Mouse (Mus musculus): ENCODE data around the gene Rpl18a.
A peak's percentile ranks its signal among the peaks of the same experiment; 100 is the strongest.
"Not testable (repeated sequence)": the region's sequence is repeated elsewhere in the genome, so short reads cannot be mapped to it uniquely, and the experiment has no call there.

The Rpl18a gene

GRCm38 (mm10) chr8:70903112-70903511, 5.9 kb upstream of the Rpl18a start:
- no peak for DNase-seq (ENCODE audit: low spot score in 2 of 2)

GRCm38 (mm10) chr8:70902211-70902610, 5.0 kb upstream of the Rpl18a start:
- no peak for DNase-seq (ENCODE audit: low spot score in 2 of 2)

DNA sequence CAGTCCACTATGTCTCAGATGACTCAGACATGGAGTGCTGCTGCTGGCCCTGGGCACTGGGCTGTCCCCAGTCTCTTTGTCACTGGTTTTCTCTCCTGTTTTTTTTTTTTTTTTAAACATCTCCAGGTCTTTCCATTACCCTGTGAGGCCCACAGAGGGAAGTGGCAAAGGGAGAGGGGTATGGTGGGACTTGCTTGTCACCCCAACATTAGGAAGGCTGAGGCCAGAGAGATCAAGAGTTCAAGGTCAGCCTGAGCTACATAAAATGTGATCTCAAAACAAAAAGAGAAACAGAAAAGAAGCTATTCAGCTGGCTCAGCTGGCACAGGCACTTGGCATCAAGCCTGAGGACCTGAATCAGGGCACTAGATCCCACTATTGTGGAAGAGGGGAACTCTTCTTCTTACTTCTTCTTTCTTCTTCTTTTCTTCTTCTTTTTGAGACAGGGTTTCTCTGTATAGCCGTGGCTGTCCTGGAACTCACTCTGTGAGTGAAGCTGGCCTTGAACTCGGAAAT, 3.7 kb upstream of the Rpl18a start:
- no peak for DNase-seq (ENCODE audit: low spot score in 2 of 2)

GRCm38 (mm10) chr8:70899226-70899625, 2.0 kb upstream of the Rpl18a start:
- no peak for DNase-seq (ENCODE audit: low spot score in 2 of 2)

DNA sequence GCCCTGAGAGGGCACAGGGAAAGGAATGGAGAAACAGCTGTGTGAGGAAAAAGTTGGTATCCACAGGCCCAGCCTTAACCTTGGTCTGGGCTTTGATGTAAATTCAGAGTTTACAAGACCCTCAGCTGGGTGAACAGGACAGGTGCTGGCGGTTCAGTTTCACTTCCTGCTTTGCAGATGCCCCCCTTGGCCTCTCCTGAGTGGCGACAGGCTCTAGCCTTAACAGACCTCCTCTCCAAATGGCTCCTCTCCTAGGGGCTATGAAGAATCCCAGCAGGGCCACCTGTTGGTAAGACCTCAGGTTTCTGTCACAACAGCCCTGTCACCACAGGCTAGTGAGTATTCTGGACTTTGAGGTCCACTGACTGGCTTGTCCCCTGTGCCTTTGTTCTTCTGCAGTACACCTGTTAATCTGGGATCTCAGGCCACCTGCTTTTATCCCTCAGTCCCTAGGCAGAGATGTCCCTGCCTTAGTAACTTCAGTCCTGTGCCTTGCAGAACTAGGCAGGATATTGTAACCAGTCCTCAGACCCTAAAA, 1.5 kb upstream of the Rpl18a start:
- peak; percentile 54 for DNase-seq (ENCODE audit: low spot score in 2 of 2)

GRCm38 (mm10) chr8:70897681-70898413, 635 bp upstream of the Rpl18a start:
- DNase-seq (ENCODE audit: low spot score in 2 of 2), result peak; percentile 78 to 86

- DNase-seq (ENCODE audit: low spot score in 2 of 2), result no peak
These were observed 744 bp downstream of the Rpl18a start for GRCm38 (mm10) chr8:70896316-70897020.

DNA sequence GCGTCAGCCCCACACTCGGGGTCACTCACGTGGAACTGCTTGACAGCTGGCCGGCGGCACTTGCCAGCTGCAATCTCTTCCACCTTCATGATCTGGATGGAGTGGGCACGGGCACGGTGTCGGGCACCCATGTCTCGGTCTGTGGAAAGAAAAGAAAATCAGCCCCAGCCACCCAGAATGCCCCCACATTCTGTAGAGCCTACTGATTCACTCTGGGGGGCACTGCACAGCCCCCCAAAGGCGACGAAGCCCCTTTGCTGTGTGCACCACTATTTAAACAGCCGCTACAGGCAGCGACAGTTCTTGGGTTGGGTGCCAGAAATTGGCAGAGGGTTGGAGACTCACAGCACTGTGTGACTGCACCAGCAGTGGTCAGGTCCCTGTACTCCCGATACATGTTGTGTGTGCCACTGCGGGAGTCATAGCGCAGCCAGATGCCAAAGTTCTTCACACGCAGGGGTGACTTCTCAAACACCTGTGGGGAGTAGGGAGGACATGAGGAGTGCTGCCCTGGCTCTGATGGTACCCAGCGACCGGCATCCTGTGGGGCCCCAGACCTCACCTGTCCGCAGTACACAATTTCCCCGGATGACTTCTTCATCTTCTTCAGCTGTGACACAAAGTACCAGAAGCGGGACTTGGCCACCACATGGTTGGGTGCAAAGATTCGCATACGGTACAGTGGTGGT, 1.5 kb downstream of the Rpl18a start:
- DNase-seq (ENCODE audit: low spot score in 2 of 2), result not testable (repeated sequence)

GRCm38 (mm10) chr8:70894771-70895545, 2.3 kb downstream of the Rpl18a start:
- DNase-seq (ENCODE audit: low spot score in 2 of 2), result no peak

DNA sequence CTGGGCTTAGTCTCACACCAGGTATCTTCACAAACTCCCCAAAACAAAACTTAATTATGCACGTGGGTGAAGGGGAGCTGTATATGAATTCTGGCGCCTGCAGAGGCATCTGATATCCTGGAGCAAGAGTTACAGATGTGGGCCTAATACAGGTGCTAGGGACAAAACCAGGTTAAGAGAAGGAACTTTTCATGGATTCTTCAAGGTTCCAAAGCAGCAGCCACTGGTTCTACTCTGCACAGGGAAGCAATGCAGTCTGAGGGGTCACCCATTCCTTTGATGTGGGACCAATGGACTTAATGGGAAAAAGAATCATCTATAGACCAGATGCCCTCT, 2.9 kb downstream of the Rpl18a start:
- no peak for DNase-seq (ENCODE audit: low spot score in 2 of 2)

DNA sequence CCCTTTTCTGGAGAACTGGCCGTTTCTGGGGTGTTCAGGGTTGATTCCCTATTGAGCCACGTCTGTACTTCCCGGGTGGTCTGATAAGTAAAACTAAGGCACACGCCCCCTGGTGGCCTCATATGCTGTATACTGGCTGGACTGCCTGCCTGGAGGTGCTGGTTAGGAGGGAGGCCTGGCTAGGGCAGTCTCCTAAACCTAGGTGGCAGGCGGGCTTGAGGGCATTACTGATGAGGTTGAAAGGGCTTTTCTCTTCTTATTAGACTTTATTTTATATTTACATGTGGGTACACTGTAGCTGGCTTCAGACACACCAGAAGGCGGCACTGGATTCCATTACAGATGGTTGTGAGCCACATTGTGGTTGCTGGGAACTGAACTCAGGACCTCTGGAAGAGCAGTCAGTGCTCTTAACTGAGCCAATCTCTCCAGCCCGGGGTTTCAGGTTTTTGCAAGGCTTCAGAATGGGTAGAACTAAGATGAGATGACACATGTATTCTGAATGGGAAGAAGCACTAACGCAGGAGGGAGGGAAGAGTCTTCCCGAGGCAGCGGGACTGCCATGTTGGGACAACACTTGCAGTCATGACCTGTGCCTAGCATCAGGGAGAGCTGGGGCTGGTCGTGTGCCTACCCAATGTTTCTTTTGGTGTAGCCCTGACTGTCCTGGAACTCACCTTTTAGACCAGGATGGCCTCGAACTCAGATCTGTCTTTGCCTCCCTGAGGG, 3.4 kb downstream of the Rpl18a start:
- DNase-seq (ENCODE audit: low spot score in 2 of 2), result peak; percentile 63 to 75

- no peak for DNase-seq (ENCODE audit: low spot score in 2 of 2)
These were observed 4.1 kb downstream of the Rpl18a start for GRCm38 (mm10) chr8:70892896-70893655.

DNA sequence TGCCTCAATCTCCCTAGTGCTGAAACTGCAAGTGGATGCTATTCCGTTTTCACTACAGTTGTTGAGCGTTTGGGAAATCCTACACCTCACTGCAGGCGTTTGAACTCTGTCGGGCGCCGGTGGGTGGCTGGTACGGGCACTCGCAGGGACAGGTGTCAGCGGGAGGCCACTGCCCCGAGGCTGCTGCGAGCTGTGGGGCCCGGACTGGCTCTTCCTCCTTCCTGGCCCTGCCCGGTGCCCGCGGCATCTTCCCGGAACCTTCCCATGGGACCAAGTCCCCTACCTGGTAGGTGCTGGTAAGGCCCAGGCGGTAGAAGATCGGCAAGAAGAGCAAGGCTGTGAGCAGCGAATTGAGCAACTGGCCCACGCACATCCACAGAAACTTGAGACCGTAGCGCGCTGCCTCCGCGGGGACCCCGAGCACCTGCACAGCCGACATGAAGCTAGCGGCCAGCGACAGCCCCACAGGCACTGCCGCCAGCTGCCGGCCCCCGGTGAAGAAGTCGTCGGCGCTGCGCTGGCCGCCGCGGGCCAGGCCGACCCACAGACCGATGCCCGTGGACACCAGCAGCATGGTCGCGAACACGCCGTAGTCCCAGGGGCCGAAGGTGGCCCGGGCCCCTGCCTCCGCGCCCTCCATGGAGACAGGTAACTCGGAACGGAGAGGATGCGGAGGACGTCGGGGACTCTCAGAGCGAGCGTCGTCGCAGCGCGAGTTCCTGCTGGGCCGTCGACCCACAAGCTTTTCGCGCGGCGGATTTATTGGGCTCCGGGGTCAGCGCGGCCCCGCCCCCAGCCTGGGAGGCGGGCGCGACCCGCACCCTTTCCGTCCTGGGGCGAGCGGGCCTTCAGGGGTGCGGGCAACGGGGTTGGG, 5.0 kb downstream of the Rpl18a start, which contains the start of gene Slc5a5:
Slc5a5 (minus strand) TSS at position 736 of the 874 bp plus-strand sequence.
- no peak for DNase-seq (ENCODE audit: low spot score in 2 of 2)

DNA sequence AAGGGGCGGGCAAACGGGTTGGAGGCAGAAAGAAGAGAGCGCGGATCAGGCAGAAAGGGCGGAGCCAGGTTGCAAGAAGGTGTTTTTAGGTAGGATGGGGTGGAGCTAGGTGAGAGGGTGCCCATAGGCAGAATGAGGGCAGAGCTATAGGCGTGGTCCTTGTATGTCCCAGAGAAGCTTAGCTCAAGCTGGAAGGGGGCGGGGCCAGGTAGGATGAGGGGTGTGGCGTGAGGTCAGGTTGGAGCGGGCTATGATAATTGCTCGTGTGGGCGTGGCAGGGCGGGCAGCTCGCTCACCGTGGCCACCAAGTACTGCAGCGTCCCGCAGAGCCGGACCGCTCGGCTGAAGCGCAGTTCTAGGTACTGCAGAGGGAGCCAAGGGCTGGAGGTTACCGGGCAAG, 5.9 kb downstream of the Rpl18a start:
- no peak for DNase-seq (ENCODE audit: low spot score in 2 of 2)

GRCm38 (mm10) chr8:70890656-70891055, 6.6 kb downstream of the Rpl18a start:
- DNase-seq (ENCODE audit: low spot score in 2 of 2), result no peak

DNA sequence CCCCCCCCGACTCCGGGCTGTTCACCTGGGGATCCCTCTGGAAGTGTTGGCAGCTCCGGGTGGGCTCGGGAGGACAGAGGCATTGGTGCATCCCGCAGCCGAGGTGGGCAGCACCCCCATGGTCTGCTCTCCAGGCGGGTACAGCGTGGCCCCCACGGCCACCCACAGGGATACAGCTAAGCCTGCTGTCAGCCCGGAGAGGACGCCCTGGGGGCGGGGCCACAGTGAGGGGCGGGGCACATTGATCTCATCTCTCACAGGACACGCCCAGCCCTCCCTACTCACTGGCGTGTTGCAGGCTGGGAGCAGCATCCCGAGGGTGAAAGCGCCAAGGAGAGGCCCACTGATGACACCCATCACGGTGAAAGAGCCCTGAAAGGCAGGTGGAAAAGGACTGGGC, 9.5 kb downstream of the Rpl18a start:
- DNase-seq (ENCODE audit: low spot score in 2 of 2), result no peak

DNA sequence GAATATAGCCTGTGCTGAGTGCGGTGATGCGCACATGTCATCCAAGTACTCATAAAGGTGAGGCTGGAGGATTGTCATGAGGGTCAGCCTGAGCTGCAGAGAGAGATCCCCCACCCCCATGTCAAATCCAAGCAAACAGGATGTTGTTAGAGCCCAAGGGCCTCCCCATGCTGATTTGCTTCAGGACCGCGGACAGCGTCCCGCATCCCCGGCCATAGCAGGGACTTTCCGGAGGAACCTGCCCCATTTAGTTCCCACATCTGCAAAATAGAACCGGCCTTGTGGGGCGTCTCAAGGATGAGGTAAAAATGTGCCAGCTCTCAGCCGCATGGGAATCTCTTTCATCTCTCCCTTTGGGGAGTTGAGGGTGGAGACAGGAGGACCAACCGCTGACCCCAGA, 11.6 kb downstream of the Rpl18a start:
- DNase-seq (ENCODE audit: low spot score in 2 of 2), result no peak

DNA sequence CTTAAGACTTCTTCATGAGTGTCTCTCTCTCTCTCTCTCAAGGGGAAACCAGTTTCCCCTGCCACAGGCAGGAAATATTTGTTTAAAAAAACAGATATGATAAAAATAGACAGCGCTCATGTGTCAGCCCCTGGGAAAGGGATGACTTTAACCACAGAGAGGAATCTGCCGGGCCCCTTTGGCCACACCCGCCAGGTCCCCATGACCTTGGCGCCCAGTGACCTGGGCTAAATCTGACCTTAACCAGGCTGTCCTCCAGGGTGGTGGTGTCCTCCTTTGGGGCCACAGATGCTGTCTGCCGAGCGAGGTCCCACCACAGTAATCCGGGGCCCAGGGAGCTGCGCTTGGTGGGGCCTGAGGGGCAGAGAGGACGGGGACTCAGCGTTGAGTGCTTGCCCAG, 12.5 kb downstream of the Rpl18a start:
- DNase-seq (ENCODE audit: low spot score in 2 of 2), result no peak

DNA sequence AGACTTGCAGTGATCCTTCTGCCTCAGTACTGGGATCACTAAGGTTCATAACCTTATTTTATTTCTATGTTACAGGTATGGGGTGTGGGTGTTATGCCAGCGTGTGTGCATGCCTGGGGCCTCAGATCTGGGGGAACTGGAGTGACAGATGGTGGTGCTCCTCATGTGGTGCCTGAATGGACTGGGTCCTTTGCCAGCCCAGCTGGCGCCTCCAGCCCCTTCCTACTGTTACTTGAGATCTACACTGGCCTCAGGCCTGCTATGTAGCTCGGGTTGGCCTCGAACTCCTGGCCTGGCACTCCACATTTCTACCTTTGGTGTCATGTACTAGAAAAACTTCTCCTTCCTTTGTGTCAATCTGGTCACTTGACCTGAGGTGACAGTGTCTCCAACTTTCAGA, 13.0 kb downstream of the Rpl18a start:
- DNase-seq (ENCODE audit: low spot score in 2 of 2), result no peak

All from spleen, postnatal 36 days (tissue).